Mouse (Mus musculus): ENCODE measurements around the gene Olfr1416. TPM values are rescaled to one million over a fixed set of nuclear protein-coding genes. Genes with fewer than 3 reads are reported as not detected.

The Olfr1416 gene
- total RNA-seq, 2 experiments from 2014 or later = not detected

DNA sequence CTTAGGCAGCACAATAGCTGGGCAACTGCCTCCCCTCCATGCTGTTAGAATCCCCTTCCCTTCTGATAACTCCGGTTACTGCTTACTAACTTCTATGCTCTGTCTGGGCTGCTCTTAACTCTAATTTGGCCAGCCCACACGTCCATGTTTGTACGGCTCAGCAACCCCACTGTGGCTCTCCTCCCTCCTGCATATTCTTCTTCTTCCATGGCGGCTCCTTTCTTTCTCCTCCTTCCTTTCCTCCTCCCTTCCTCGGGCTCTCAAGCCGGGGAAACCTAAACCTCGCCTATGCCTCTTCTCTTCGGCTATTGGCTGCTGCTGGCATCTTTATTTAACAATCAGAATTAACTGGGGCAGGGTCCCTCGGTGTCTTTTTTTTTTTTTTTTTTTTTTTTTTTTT, 52.1 kb downstream of the Olfr1416 start:
- ATAC-seq (replicated peaks; ENCODE audit: poor library complexity) = no peak

DNA sequence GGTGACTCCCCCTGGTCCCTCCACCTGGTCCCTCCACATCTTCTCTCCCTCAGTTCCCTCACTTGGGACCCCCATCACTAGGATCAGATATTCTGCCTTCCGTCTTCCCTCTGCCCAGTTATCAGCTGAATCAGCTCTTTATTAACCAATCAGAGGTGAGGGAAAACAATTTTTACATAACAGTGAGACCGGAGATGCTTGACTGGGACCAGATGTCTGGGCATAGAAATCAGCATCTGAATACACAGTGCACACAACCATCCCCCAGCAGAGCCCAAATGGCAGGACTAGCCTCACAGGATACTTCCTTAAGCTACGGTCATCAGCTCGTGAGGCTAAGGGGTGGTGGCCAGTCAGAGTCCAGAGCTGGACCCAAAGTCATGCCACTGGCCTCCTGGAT, 52.8 kb downstream of the Olfr1416 start:
- no peak for ATAC-seq (replicated peaks; ENCODE audit: poor library complexity)

DNA sequence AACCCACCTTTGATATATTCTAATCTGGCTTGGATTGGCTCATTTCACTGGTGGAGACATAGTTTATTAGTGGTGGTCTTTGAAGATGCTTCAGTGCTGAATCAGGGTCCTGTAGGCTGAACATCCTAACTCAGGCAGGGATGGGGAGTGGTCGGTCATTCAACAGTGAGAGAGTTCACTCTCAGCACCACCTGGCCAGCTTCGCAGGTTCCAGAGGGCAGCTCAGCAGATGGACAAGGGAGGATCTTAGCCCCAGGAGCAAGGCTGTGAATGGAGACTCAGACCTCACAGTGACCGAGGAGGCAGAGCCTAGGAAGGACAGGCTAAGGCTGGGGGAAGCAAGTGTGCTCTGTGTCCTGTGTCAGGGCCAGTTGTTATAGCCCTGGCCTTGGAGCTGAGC, 53.5 kb downstream of the Olfr1416 start:
- ATAC-seq (replicated peaks; ENCODE audit: poor library complexity) = no peak

DNA sequence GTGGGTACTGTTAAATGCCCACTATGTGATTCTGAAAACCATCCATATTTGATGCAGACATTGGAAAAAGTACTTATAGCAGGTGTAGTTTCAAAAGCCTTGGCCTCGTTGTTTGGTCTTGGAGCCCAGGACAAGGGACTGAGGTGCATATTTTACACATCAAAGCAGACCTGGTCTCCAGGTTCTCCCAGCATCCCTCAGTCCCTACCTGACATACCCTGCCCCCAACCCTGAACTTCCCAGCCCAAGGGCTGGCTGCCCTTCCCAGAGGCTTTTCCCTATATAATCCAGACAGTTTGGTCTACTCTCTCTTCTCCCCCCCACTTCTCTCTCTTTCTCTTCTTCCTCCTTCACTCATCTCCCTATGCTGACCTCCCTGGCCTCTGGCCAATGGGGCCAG, 53.9 kb downstream of the Olfr1416 start:
- ATAC-seq (replicated peaks; ENCODE audit: poor library complexity) = no peak

Other genes starting within 250 kb of the Olfr1416 start
- 175 TPM in 2 replicates for gene Ndufa10, start 11.3 kb downstream of the Olfr1416 start, total RNA-seq (2015)
- gene Ndufa10, start 11.3 kb downstream of the Olfr1416 start, total RNA-seq (2017) = 101 and 110 TPM in 2 replicates
- gene Olfr1415, start 11.0 kb upstream of the Olfr1416 start, total RNA-seq (2015) = not detected in 2 replicates
- gene Olfr1415, start 11.0 kb upstream of the Olfr1416 start, total RNA-seq (2017) = not detected in 2 replicates
- gene Olfr1414, start 33.5 kb upstream of the Olfr1416 start, total RNA-seq (2015) = not detected in 2 replicates
- gene Olfr1414, start 33.5 kb upstream of the Olfr1416 start, total RNA-seq (2017) = not detected in 2 replicates
- not detected in 2 replicates for gene Olfr1413, start 86.2 kb upstream of the Olfr1416 start, total RNA-seq (2015)
- not detected in 2 replicates for gene Olfr1413, start 86.2 kb upstream of the Olfr1416 start, total RNA-seq (2017)
- gene Olfr1412, start 100.7 kb upstream of the Olfr1416 start, total RNA-seq (2015) = not detected in 2 replicates
- not detected in 2 replicates for gene Olfr1412, start 100.7 kb upstream of the Olfr1416 start, total RNA-seq (2017)
- not detected in 2 replicates for gene Olfr1411, start 109.3 kb upstream of the Olfr1416 start, total RNA-seq (2015)
- not detected in 2 replicates for gene Olfr1411, start 109.3 kb upstream of the Olfr1416 start, total RNA-seq (2017)
- gene Olfr1410, start 120.7 kb upstream of the Olfr1416 start, total RNA-seq (2015) = not detected in 2 replicates
- gene Olfr1410, start 120.7 kb upstream of the Olfr1416 start, total RNA-seq (2017) = not detected in 2 replicates
- gene Olfr12, start 132.7 kb upstream of the Olfr1416 start, total RNA-seq (2015) = not detected in 2 replicates
- gene Olfr12, start 132.7 kb upstream of the Olfr1416 start, total RNA-seq (2017) = not detected in 2 replicates
- 149 and 186 TPM in 2 replicates for gene Cops9, start 156.9 kb upstream of the Olfr1416 start, total RNA-seq (2015)
- gene Cops9, start 156.9 kb upstream of the Olfr1416 start, total RNA-seq (2017) = 108 and 180 TPM in 2 replicates
- 2.4 and 5.2 TPM in 2 replicates for gene Otos, start 163.7 kb upstream of the Olfr1416 start, total RNA-seq (2015)
- gene Otos, start 163.7 kb upstream of the Olfr1416 start, total RNA-seq (2017) = 2.7 and 5.0 TPM in 2 replicates